Mouse (Mus musculus): ENCODE measurements around the gene Tsfm. TPM values are rescaled to one million over a fixed set of nuclear protein-coding genes. Genes with fewer than 3 reads are reported as not detected.
A peak's percentile ranks its signal among the peaks of the same experiment; 100 is the strongest.
"Not testable (repeated sequence)": the region's sequence is repeated elsewhere in the genome, so short reads cannot be mapped to it uniquely, and the experiment has no call there.

Gene Tsfm
- total RNA-seq, 2 experiments from 2014 or later: 30.2 to 30.7 TPM

DNA sequence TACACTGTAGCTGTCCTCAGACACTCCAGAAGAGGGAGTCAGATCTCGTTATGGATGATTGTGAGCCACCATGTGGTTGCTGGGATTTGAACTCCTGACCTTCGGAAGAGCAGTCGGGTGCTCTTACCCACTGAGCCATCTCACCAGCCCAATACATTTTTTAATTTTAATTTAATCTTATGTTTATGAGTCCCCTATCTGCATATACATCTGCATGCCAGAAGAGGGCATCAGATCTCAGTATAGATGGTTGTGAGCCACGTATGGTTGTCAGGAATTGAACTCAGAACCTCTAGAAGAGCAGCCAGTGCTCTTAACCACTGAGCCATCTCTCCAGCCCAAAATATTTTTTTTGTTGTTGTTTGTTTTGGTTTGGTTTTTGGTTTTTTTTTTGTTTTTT lies 41.6 kb upstream of the Tsfm start:
- H3K27ac ChIP-seq; DNase-seq (ENCODE audit: extremely low spot score in 1 of 2, low spot score in 2 of 2); H3K4me3 ChIP-seq; intact Hi-C loops (cut with DNase I): not testable (repeated sequence)
- peak; percentile 37 for TF ChIP-seq CTCF (IDR thresholded peaks at IDR 0.05)

DNA sequence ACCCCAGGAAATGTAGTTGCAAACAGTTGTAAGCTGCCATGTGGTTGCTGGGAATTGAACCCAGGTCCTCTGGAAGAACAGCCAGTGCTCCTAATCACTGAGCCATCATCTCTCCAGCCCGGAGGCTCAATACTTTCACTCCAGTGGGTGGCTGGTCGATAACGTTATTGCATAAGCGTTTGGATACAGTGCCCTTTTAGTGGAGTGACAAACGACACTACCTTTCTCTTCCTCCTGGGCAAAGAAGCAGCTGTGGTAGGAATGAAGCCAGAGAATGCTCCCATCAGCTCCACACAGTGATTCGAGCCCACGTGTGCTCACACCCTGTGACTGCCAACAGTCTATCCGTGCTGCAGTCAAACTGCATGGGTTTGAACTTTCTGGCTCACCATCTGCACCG lies 40.6 kb upstream of the Tsfm start:
- DNase-seq (ENCODE audit: extremely low spot score in 1 of 2, low spot score in 2 of 2): no peak
- H3K27ac ChIP-seq: peak overlapping the region; percentile 90
- no peak for TF ChIP-seq CTCF (IDR thresholded peaks at IDR 0.05)
- intact Hi-C loops (cut with DNase I): no loop called here
- H3K4me3 ChIP-seq: peak overlapping the region; percentile 71

DNA sequence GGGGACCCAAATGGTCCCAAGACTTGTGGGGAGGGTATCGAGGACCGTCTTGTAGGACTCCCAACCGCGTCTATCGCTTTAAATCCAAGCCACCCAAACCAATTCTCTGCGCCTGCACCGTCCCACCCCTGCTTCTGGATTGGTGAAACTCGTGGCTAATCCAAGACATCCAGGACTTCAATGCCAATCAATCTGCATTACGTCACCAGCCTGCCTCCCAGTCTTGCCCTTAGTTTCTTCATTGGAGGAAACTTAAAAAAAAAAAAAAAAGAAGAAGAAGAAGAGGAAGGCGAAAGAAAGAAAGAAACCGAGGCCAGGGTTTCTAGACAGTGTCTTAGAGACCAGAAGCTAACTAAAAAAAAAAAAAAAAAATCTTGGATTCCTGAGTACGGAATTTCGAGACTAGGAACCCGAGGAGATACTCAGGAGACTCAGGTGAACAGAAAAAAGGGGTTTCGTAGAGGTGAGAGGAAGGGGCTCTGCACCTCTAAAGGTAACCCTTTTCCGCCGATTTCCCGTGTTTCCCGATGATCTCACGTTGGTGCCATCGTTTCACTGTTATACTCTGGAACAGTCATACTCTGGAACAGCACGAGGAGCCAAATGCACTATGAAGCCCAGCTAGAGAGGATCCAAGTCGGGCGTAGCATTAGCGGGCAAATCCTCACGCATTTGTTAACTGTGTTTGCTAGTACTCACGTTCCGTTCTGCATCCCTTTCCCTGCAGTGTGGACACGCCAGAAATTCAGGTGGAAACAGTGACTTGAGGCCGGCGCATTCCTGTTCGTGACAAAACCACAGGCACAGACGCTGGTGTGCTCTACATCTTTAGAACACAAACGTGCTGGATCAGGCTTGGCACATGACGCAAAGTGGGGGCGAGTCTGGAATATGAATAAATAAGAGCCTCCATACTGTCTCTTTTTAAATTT lies 39.8 kb upstream of the Tsfm start, which contains the start of gene Tspan31:
Gene Tspan31, minus strand, starts transcription at position 75 of the 932 bp plus-strand sequence.
- intact Hi-C loops (cut with DNase I): no loop called here
- H3K4me3 ChIP-seq: peak within 1 kb of the TSS; percentile 71
- H3K27ac ChIP-seq: peak within 1 kb of the TSS; percentile 90
- no peak for TF ChIP-seq CTCF (IDR thresholded peaks at IDR 0.05)
- DNase-seq (ENCODE audit: extremely low spot score in 1 of 2, low spot score in 2 of 2): peak; percentile 82 to 89

DNA sequence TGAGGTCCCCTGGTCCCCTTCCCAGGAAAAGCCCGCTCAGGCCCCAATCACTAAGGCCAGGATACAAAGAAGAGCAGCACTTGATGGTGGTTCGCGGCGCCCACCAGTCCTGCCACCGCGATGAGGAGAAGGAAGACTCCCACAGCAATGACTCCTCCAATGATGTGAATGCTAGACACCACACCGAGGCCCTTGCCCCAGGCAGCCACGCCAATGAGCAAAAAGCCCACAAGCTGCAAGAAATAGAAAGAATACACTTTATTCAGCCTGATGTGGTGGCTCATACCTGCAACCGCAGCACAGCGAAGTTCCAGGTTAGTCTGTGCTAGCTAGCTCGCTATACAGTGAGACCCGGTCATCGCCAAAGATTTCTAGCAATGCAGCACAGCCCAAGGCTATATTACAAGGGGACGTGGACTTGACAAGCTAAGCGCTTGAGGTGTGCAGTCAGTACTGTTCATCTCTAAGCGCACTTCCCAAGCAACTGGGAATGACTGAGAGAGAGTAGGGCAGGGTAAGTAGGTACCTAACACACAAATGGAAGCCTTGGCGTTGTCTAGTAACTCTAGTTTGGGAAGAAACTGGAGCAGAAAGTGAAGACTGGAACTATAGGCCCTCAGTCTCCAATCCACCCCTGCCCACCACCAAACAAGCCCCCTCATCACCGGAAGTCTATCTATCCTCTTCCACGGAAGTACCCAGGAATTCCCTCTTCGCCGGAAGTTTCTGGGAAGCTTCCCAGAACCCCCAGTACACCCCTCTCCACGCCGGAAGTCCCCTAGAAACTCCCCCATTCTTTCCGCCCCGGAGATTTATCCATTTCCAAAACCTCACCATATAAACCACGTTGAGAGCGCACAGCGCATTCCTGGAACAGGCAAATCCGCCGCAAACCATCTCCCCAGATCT lies 38.9 kb upstream of the Tsfm start:
- TF ChIP-seq CTCF (IDR thresholded peaks at IDR 0.05): no peak
- intact Hi-C loops (cut with DNase I): no loop called here
- H3K27ac ChIP-seq: peak overlapping the region; percentile 76

DNA sequence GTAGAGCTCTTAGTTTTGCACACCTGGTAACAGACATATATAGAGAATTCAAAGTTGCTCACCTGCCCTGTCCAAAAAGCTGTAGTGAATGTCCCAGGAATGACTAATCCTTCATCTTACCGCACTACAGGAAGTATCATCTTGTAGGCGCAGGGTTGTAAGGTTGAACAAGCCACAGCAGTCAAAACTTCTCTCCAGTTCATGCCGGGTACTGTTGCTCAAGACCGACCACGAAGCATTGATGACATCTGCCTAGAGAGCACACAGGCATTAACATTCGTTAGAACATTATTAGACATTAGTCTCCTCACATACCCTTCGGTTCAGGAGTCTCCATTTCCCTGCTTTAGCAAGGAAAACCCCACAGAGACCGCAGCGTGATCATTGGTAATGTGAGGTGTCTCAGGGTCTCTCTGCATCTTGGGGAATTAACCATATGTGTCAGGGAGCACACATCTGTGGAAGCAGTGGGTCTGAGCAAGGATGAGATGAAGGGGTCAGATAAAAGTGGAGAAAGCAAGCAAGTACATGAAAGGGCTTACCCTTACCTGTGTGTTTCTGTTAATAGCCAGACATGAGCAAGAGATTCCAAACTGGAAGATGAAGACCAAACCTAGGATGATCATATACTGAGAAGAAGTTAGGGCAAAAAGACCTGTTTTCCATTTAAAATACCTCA lies 37.9 kb upstream of the Tsfm start:
- Histone ChIP-seq H3K4me3 (no peak overlapping the region; the same call in 1 of the 2 replicates), H3K27ac (no peak overlapping the region)

More for the DNA sequence above, 38.9 kb upstream of the Tsfm start:
- H3K4me3 ChIP-seq: peak overlapping the region; percentile 71
- DNase-seq (ENCODE audit: extremely low spot score in 1 of 2, low spot score in 2 of 2): no peak

DNA sequence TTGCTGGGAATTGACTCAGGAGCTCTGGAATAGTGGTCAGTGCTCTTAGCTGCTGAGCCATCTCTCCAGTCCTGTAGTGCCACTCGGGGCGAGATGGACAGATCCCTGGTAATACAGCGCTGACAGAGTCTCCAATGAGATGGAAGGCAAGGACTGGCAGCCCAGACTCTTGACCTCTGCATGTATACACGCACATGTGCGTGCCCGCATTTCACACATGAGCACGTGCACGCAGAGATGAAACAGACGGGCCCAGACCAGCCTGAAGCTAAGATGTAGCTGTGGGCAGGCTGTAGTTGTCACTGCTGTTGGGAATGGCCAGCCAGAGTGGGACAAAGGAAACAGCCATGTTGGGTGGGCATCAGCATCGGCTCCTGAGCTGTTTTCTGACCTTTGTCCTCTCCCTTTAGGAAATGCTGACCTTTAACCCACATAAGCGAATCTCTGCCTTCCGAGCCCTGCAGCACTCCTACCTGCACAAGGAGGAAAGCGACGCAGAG lies 35.9 kb upstream of the Tsfm start:
- no peak overlapping the region for H3K27ac ChIP-seq
- no peak for TF ChIP-seq CTCF (IDR thresholded peaks at IDR 0.05)
- no peak for DNase-seq (ENCODE audit: extremely low spot score in 1 of 2, low spot score in 2 of 2)
- intact Hi-C loops (cut with DNase I): no loop called here
- H3K4me3 ChIP-seq: no peak overlapping the region

More for the DNA sequence above, 37.9 kb upstream of the Tsfm start:
- TF ChIP-seq CTCF (IDR thresholded peaks at IDR 0.05): no peak
- DNase-seq (ENCODE audit: extremely low spot score in 1 of 2, low spot score in 2 of 2): no peak
- intact Hi-C loops (cut with DNase I): no loop called here

DNA sequence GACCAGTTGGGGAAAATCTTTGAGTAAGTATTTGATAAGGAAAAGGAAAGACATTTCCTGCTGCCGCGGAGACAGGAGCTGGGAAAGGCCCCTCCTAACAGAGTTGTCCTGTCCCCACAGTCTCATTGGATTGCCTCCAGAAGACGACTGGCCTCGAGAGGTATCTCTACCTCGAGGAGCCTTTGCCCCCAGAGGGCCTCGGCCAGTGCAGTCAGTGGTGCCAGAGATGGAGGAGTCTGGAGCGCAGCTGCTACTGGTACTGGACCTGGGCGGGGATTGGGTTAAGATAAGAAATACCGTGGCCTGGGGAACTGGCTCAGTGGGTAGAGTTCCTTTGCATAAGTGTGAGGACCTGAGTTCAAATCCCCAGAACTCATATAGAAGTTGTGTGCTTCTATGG lies 35.3 kb upstream of the Tsfm start:
- DNase-seq (ENCODE audit: extremely low spot score in 1 of 2, low spot score in 2 of 2): no peak
- intact Hi-C loops (cut with DNase I): no loop called here

DNA sequence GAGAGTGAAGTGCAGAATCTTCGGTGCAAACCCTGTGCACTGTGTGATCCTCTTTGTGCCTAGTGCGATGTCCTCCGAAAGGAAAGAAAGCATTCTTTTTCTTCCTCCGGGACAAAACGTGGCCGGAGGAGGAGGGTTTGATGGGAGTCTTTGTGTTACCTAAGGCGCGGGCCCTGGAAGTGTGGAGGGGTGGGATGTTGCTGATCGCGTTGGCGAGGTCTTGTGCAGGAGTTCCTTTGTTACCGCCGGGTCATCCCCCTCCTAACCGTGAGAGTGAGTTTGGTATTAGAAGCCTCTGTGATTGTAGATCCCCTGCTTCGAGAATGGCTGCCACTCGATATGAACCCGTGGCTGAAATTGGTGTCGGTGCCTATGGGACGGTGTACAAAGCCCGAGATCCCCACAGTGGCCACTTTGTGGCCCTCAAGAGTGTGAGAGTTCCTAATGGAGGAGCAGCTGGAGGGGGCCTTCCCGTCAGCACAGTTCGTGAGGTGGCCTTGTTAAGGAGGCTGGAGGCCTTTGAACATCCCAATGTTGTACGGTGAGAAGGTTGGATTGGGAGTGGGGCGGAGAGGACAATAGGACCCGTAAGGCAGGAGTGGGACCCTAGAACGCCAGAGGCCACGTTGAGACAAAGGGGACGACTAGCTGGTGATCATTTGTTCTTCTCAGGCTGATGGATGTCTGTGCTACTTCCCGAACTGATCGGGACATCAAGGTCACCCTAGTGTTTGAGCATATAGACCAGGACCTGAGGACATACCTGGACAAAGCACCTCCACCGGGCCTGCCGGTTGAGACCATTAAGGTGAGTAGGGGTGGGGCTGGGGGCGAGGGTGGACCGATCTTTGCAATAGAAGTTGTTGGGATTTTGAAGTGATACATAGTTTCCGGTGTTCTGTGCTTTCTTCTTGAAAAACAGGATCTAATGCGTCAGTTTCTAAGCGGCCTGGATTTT lies 33.6 kb upstream of the Tsfm start:
- intact Hi-C loops (cut with DNase I): loop anchor here (5.0 kb wide), 1 partner anchor 558 kb away; the partner anchor contains the start of gene Lrp1
- Histone ChIP-seq H3K27ac (peak overlapping the region; percentile 89), H3K4me3 (peak overlapping the region; percentile 82)
- TF ChIP-seq CTCF (IDR thresholded peaks at IDR 0.05): no peak
- DNase-seq (ENCODE audit: extremely low spot score in 1 of 2, low spot score in 2 of 2): no peak

More for the DNA sequence above, 35.3 kb upstream of the Tsfm start:
- no peak for TF ChIP-seq CTCF (IDR thresholded peaks at IDR 0.05)
- Histone ChIP-seq H3K4me3 (no peak overlapping the region), H3K27ac (no peak overlapping the region)

DNA sequence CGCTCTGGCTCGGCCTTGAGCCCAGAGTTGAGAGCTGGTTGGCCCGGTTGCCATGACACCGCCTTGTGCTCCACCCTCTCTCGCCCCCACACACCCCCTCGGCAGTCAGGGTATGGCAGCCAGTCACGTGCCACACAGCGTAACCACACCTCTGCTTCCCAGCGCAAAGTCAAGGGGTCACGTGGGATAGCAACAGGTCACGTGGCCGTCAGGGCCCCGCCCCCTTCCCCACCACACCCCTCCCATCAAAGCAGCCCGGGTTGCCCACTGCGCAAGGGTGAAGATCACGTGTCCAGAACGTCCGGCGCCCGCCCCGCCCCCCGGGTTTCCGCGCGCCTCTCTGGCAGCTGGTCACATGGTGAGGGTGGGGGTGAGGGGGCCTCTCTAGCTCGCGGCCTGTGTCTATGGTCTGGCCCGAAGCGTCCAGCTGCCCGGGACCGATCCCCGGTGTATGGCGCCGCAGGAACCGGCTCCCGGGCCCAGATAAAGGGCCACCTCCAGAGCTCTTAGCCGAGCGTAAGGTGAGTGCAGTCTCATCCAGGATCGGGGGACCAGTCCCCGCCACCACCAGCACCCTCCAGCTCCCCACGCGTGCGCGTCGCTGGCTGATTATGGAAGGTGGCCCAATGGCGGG lies 32.7 kb upstream of the Tsfm start, which contains the start of gene Cdk4:
Gene Cdk4, plus strand, starts transcription at position 296 of the 634 bp plus-strand sequence.
- TF ChIP-seq CTCF (IDR thresholded peaks at IDR 0.05): no peak
- H3K27ac ChIP-seq: peak within 1 kb of the TSS; percentile 89
- peak; percentile 98 to 99 for DNase-seq (ENCODE audit: extremely low spot score in 1 of 2, low spot score in 2 of 2)
- peak within 1 kb of the TSS; percentile 82 for H3K4me3 ChIP-seq
- intact Hi-C loops (cut with DNase I): loop anchor here (5.0 kb wide), 1 partner anchor 559 kb away; the partner anchor contains the start of gene Lrp1

All from left cerebral cortex, adult 2 months (tissue).